Mouse (Mus musculus): ENCODE data around the gene Swap70. TPM values are rescaled to one million over a fixed set of nuclear protein-coding genes. Genes with fewer than 3 reads are reported as not detected.
"Not testable (repeated sequence)": the region's sequence is repeated elsewhere in the genome, so short reads cannot be mapped to it uniquely, and the experiment has no call there.

The Swap70 gene
- polyA plus RNA-seq, 1 experiment from 2014 or later: 22.6 TPM

DNA sequence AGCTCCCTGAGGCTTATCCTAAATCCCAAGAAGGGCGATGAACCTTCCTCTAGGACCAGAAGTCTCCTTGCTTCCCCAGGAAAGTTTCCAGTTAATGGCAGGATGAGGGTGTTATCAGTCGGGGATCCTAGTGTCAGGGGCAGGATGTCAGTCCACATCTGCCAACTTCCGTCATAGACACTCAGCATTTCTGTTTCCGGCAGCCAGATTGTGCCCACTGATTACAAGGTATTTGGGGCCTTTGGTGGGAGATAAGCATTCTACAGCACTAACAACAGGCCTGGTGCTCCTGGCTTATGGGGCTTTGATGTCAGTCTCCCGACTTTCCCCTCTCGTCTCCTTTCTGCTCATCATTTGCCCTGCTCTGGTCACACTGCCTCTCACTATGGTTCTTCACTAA lies 12.1 kb upstream of the Swap70 start:
- Histone ChIP-seq H3K9ac (no peak overlapping the region), H3K27me3 (replicated peaks) (no peaks in the 10 kb centered on the region), H3K4me2 (no peak overlapping the region), H3K4me3 (no peak overlapping the region), H3K9me3 (replicated peaks) (0 out of 2 replicates have a peak, but pooled peaks cover 5% of the 10 kb centered on the region), H3K27ac (ENCODE audit: poor library complexity, severe bottlenecking) (no peak overlapping the region), H3K36me3 (no peaks in the 10 kb centered on the region), H3K4me1 (replicated peaks) (no peaks in the 10 kb centered on the region; the same call in 1 of the 2 replicates)
- 44% methylated on average over 6 of the region's 6 CpGs for WGBS
- no peak for ATAC-seq (ENCODE audit: insufficient number of reproducible peaks, low FRiP score)

DNA sequence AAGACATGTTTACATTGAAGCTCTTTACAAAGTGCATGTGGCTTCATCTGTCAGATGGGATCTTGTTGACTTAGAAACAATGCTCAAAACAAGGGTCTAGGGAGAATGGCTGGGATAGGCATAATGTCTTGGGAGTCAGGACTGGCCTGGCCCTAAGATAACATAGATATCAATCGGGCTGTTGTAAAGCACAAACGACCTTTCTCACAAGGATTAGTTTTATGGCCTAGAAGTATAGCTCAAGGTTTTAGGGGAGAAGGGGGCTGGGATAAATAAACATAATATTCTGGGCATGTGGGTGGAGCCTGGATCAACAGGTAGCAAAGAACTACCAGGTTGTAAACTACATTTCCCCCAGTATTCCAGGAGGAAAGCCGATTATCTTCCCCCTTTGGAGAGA lies 10.5 kb upstream of the Swap70 start:
- H3K9ac ChIP-seq: no peak overlapping the region
- H3K9me3 ChIP-seq (replicated peaks): 0 out of 2 replicates have a peak, but pooled peaks cover 5% of the 10 kb centered on the region
- ATAC-seq (ENCODE audit: insufficient number of reproducible peaks, low FRiP score): no peak
- H3K36me3 ChIP-seq: no peaks in the 10 kb centered on the region
- no peak overlapping the region for H3K27ac ChIP-seq (ENCODE audit: poor library complexity, severe bottlenecking)
- no peak overlapping the region for H3K4me2 ChIP-seq
- no peaks in the 10 kb centered on the region for H3K27me3 ChIP-seq (replicated peaks)
- no peaks in the 10 kb centered on the region; the same call in 1 of the 2 replicates for H3K4me1 ChIP-seq (replicated peaks)
- H3K4me3 ChIP-seq: no peak overlapping the region
- WGBS: 58% methylated on average over 3 of the region's 3 CpGs

DNA sequence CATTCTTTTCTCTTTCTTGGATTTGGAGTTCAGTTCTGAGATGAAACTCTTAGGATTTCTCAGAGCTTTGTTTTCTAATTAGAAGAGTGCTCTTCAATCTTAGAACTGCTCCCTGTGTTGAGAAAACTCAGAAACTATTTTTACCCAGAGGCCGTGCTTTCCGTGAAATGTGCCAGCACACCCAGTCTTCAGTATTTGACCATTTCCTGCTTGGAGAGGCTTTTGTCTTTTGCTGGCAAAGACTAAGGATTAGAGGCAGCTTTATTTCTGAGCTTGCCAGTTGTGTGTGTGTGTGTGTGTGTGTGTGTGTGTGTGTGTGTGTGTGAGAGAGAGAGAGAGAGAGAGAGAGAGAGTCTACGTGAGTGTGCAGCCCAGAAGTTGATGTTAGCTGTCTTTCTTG lies 6.6 kb upstream of the Swap70 start:
- no peak overlapping the region for H3K9ac ChIP-seq
- ATAC-seq (ENCODE audit: insufficient number of reproducible peaks, low FRiP score): no peak
- H3K4me1 ChIP-seq (replicated peaks): no peaks in the 10 kb centered on the region
- no peak overlapping the region for H3K4me2 ChIP-seq
- H3K4me3 ChIP-seq: no peak overlapping the region
- H3K36me3 ChIP-seq: no peaks in the 10 kb centered on the region
- H3K27ac ChIP-seq (ENCODE audit: poor library complexity, severe bottlenecking): no peak overlapping the region; the same call in 1 of the 2 replicates
- no peaks in the 10 kb centered on the region for H3K27me3 ChIP-seq (replicated peaks)
- H3K9me3 ChIP-seq (replicated peaks): no peaks in the 10 kb centered on the region
- WGBS: 61% methylated on average over 3 of the region's 3 CpGs

DNA sequence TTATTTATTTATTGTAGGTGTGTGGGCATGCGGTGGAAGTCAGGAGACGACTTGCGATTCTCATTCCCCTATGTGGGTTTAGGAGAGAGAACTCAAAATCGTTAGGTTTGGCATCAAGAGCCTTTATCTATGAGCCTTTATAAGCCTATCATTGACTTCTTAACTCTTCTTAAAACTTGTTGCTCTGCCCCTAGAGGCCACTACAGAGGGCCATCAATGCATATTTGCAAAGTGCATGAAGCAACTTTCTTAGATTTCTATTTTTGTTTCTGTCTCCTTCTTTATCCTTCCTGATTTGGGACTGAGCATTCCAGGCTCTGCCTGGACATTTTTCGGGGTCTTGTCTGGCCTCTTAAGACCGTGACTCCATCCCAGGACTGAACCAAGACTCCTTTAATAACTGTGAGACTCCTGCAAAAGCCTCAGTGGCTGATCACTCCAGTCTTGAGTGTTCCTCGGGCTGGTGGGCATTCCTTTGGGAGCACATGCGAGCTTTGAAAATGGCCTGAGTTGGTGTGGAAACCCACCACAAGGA lies 393 bp upstream of the Swap70 start:
- peak; percentile 66 for ATAC-seq (ENCODE audit: insufficient number of reproducible peaks, low FRiP score)
- H3K36me3 ChIP-seq: peaks cover 7% of the 10 kb centered on the region
- peaks cover 9% of the 10 kb centered on the region for H3K4me1 ChIP-seq (replicated peaks)
- peaks cover 3% of the 10 kb centered on the region; the same call in 1 of the 2 replicates for H3K9me3 ChIP-seq (replicated peaks)
- 0 out of 2 replicates have a peak overlapping the region, but pooled peaks have one; percentile 97 for H3K9ac ChIP-seq
- no peaks in the 10 kb centered on the region for H3K27me3 ChIP-seq (replicated peaks)
- WGBS: 13% methylated on average over 8 of the region's 8 CpGs
- peak overlapping the region; percentile 94 for H3K4me3 ChIP-seq
- H3K27ac ChIP-seq (ENCODE audit: poor library complexity, severe bottlenecking): peak overlapping the region; percentile 94
- H3K4me2 ChIP-seq: peak overlapping the region; percentile 76

DNA sequence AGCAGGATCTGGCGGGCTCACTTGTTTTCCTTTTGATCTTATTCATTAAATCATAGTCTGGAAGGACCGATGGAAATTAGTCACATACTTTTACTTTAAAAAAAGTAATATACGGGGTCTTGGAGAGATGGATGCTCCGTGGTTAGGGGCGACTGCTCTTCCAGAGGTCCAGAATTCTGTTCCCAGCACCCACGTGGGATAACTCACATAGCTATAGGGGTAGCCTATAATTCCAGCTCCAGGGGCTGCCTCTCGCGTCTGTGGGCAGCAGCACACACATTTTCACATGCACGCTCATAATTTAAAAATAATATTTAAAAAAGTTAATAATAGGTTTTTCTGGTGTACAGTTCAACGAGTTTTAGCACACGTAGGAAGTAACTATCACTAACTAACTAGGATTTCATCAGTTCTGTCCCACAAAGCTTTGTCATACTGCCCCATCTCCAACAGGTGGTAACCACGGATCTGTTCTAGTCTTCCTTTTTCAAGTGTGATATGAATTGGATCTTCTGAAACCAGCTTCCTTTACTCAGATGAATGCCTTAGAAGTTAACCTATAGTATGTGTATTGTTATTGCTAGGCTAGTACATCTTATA lies 1.2 kb downstream of the Swap70 start:
- Histone ChIP-seq H3K9ac (no peak overlapping the region), H3K27ac (ENCODE audit: poor library complexity, severe bottlenecking) (no peak overlapping the region), H3K4me2 (peak overlapping the region; percentile 76), H3K4me1 (replicated peaks) (peaks cover 9% of the 10 kb centered on the region), H3K36me3 (peaks cover 15% of the 10 kb centered on the region), H3K4me3 (peak overlapping the region; percentile 94), H3K27me3 (replicated peaks) (no peaks in the 10 kb centered on the region), H3K9me3 (replicated peaks) (peaks cover 3% of the 10 kb centered on the region; the same call in 1 of the 2 replicates)
- WGBS: 20% methylated on average over 12 of the region's 12 CpGs
- ATAC-seq (ENCODE audit: insufficient number of reproducible peaks, low FRiP score): no peak

DNA sequence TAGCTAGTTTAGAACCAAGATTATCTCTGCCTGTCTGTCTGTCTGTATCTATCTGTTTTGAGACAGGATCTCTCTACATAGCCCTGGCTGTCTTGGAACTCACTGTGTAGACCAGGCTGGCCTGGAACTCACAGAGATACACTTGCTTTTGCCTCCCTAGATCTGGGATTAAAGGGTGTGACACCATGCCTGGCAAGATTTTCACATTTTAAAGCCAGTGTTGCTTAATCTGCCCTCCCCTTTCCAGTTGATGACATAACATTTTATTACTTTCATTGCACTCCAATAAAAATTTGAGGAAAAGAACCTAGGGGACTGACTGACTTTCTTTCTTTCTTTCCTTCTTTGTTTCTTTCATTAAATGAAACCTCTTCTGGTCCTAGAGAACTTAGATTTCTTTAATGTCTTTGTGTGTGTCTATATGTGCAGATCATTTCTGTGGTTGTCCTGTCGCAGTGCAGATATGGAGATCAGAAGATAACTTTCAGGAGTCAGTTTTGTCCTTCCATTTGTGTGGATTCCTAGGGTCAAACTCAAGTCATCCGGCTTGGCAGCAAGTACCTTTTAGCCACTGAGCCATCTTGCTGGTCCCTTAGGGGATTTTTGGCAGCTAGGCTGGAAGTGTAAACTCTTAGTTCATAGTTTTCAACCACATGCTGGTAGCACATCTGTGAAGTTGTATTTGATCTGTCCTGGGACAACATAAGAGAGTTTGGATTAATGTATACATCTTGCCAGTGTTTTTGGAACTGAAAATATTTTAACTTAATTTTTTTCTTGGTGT lies 2.4 kb downstream of the Swap70 start:
- H3K4me3 ChIP-seq: no peak overlapping the region
- ATAC-seq (ENCODE audit: insufficient number of reproducible peaks, low FRiP score): no peak
- no peak overlapping the region for H3K9ac ChIP-seq
- peaks cover 15% of the 10 kb centered on the region for H3K36me3 ChIP-seq
- H3K27ac ChIP-seq (ENCODE audit: poor library complexity, severe bottlenecking): no peak overlapping the region
- H3K4me1 ChIP-seq (replicated peaks): peaks cover 9% of the 10 kb centered on the region
- WGBS: 72% methylated on average over 2 of the region's 2 CpGs
- peaks cover 3% of the 10 kb centered on the region; the same call in 1 of the 2 replicates for H3K9me3 ChIP-seq (replicated peaks)
- H3K4me2 ChIP-seq: 0 out of 2 replicates have a peak overlapping the region, but pooled peaks have one; percentile 9
- H3K27me3 ChIP-seq (replicated peaks): no peaks in the 10 kb centered on the region

DNA sequence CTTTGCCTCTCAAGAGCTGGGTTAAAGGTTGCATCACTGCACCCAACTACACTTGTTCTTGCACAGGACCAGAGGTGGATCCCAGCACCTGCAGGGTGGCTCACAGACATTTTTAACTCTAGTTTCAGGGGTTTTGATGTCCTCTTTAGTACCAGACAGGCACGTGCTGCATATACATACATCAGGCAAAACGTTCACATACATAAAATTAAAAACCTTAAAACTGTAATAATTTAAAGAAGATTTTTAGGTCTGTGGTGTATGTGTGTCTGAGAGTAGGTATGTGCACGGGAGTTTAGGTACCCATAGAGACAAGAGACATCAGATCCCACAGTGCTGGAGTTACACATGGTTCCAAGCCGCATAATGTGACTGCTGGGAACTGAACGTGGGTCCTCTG lies 5.0 kb downstream of the Swap70 start:
- Histone ChIP-seq H3K27me3 (replicated peaks) (no peaks in the 10 kb centered on the region), H3K9ac (no peak overlapping the region), H3K36me3 (peaks cover 15% of the 10 kb centered on the region), H3K4me1 (replicated peaks) (peaks cover 9% of the 10 kb centered on the region), H3K27ac (ENCODE audit: poor library complexity, severe bottlenecking) (no peak overlapping the region), H3K4me3 (no peak overlapping the region), H3K9me3 (replicated peaks) (peaks cover 3% of the 10 kb centered on the region; the same call in 1 of the 2 replicates), H3K4me2 (no peak overlapping the region)
- 88% methylated on average over 5 of the region's 5 CpGs for WGBS
- no peak for ATAC-seq (ENCODE audit: insufficient number of reproducible peaks, low FRiP score)

DNA sequence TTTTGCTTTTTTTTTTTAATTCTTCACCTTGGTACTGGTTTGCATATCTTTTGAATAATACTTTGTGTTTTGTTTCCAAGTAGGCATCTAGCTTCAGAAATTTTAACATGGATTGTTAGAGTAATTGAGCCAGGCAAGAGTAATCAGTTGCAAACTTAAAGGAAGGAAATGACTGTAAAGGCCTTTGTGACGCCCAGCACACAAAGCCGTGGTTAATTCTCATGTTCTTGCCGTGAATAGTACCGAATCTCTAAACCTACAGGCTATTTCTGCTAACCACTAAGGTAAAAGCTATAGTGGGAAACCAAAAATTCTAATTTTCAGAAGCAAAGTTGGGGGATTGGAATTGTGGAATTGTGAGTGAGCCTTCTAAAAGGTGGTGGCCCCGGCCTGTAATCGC lies 8.5 kb downstream of the Swap70 start:
- H3K27me3 ChIP-seq (replicated peaks): no peaks in the 10 kb centered on the region
- no peaks in the 10 kb centered on the region for H3K4me1 ChIP-seq (replicated peaks)
- peaks cover 3% of the 10 kb centered on the region; the same call in 1 of the 2 replicates for H3K9me3 ChIP-seq (replicated peaks)
- H3K9ac ChIP-seq: no peak overlapping the region
- H3K4me2 ChIP-seq: no peak overlapping the region
- H3K27ac ChIP-seq (ENCODE audit: poor library complexity, severe bottlenecking): no peak overlapping the region
- WGBS: 75% methylated on average over 6 of the region's 6 CpGs
- no peak overlapping the region for H3K4me3 ChIP-seq
- peaks cover 15% of the 10 kb centered on the region for H3K36me3 ChIP-seq
- no peak for ATAC-seq (ENCODE audit: insufficient number of reproducible peaks, low FRiP score)

DNA sequence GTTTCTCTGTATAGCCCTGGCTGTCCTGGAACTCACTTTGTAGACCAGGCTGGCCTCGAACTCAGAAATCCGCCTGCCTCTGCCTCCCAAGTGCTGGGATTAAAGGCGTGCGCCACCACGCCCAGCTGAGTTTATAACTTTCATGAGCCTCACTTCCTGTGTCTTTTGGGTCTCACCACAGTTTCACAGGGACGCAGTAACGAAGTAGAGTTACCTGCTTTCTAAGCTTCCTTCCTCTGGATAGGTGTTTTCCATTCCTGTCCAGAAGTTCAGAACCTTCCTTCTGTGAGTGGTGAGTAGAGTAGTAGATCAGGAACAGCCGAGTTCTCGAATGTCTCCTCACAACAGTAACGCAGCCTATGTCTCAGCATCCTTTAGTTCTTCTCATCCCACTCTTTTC lies 9.6 kb downstream of the Swap70 start:
- 95% methylated on average over 10 of the region's 10 CpGs for WGBS
- H3K27ac ChIP-seq (ENCODE audit: poor library complexity, severe bottlenecking); H3K27me3 ChIP-seq (replicated peaks); H3K4me2 ChIP-seq; H3K36me3 ChIP-seq; H3K9me3 ChIP-seq (replicated peaks); H3K4me1 ChIP-seq (replicated peaks); H3K4me3 ChIP-seq; H3K9ac ChIP-seq; ATAC-seq (ENCODE audit: insufficient number of reproducible peaks, low FRiP score): not testable (repeated sequence)

DNA sequence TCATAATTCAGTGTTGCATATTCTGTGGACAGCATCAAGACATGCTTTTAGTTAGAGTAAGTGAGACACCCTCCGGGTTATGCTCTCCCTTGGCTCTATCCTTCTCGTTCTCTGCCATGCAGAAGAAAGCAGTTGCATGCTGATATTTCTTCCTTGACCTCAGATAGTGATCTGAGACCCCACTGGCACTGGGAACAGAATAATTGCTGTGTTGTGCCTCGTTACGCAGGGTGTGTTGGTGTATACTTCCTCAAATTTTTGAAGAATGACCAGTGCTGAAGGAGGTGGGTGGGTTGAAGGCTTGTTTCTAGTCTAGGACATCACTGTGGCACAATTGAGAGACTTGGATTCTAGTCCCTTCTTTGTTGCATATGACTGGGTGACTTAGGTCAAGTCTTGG lies 14.6 kb downstream of the Swap70 start:
- WGBS: 79% methylated on average over 4 of the region's 4 CpGs
- Histone ChIP-seq H3K9ac (no peak overlapping the region), H3K4me1 (replicated peaks) (peaks cover 20% of the 10 kb centered on the region), H3K4me2 (no peak overlapping the region), H3K9me3 (replicated peaks) (no peaks in the 10 kb centered on the region), H3K4me3 (no peak overlapping the region), H3K27me3 (replicated peaks) (no peaks in the 10 kb centered on the region), H3K27ac (ENCODE audit: poor library complexity, severe bottlenecking) (no peak overlapping the region), H3K36me3 (no peaks in the 10 kb centered on the region)
- no peak for ATAC-seq (ENCODE audit: insufficient number of reproducible peaks, low FRiP score)

DNA sequence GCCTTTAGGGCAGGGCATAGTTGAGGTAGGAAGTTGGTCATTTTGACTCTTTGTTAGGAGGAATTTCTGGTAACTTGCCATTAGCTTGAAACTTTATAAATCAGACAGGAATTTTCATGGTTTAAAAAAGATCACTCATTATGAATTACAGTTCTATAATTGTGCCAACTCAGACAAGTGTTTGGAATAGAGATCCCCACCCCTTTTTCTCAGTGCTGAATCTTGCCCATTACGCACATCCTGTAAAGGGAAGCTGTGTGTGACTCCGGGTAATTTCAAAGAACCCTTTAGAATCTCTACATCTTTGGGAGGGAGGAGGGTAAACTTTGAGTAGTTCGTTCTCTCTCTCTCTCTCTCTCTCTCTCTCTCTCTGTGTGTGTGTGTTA lies 15.9 kb downstream of the Swap70 start:
- no peak overlapping the region; the same call in 1 of the 2 replicates for H3K4me2 ChIP-seq
- no peaks in the 10 kb centered on the region for H3K9me3 ChIP-seq (replicated peaks)
- no peaks in the 10 kb centered on the region for H3K27me3 ChIP-seq (replicated peaks)
- WGBS: 32% methylated on average over 3 of the region's 3 CpGs
- peak overlapping the region; percentile 65; the same call in 1 of the 2 replicates for H3K27ac ChIP-seq (ENCODE audit: poor library complexity, severe bottlenecking)
- peaks cover 23% of the 10 kb centered on the region for H3K4me1 ChIP-seq (replicated peaks)
- no peak overlapping the region for H3K4me3 ChIP-seq
- peak; percentile 33; the same call in 1 of the 2 replicates for ATAC-seq (ENCODE audit: insufficient number of reproducible peaks, low FRiP score)
- no peak overlapping the region for H3K9ac ChIP-seq
- H3K36me3 ChIP-seq: no peaks in the 10 kb centered on the region
